Mouse (Mus musculus): ENCODE data around the gene Gpd1. TPM values are rescaled to one million over a fixed set of nuclear protein-coding genes. Genes with fewer than 3 reads are reported as not detected.

The Gpd1 gene
- total and polyA plus RNA-seq, 3 experiments, result 0.24 to 0.56 (median 0.25) TPM

GRCm38 (mm10) chr15:99714206-99714605 lies 3.1 kb upstream of the Gpd1 start:
- dilution Hi-C loops (cut with MboI; ENCODE audit: extremely low pct_ligation_motif_present, extremely low pct_unique_long_range_greater_than_20kb, low sequenced_read_pairs), result no loop called here
- Histone ChIP-seq H3K9ac (ENCODE audit: insufficient read depth, low read depth) (no peak overlapping the region), H3K4me2 (ENCODE audit: insufficient read depth, low read depth, poor library complexity, severe bottlenecking) (no peak overlapping the region), H3K36me3 (replicated peaks in 1 of 2; ENCODE audit: control insufficient read depth in 1 of 2, insufficient read depth in 1 of 2, low read length in 1 of 2) (peaks cover 41 to 93% of the 10 kb centered on the region in 2 experiments), H3K27me3 (replicated peaks) (no peaks in the 10 kb centered on the region), H3K4me3 (replicated peaks in 1 of 3; ENCODE audit: low read depth in 2 of 3, low read length in 2 of 3, poor library complexity in 1 of 3) (no peak overlapping the region), H3K27ac (ENCODE audit: insufficient read depth, low read depth) (no peak overlapping the region), H3K79me2 (replicated peaks; ENCODE audit: control insufficient read depth, extremely low read depth, insufficient read depth, poor library complexity, severe bottlenecking) (no peaks in the 10 kb centered on the region), H3K4me1 (ENCODE audit: control insufficient read depth in 1 of 2, insufficient read depth in 2 of 2) (peaks cover 0 to 13% of the 10 kb centered on the region in 2 experiments; a peak in 2 of 4 replicates), H3K9me3 (replicated peaks; ENCODE audit: low read length) (no peaks in the 10 kb centered on the region)
- in situ Hi-C loops (cut with MboI; ENCODE audit: low pct_ligation_motif_present, low pct_unique_long_range_greater_than_20kb, low sequenced_read_pairs), result no loop called here
- DNase-seq (ENCODE audit: extremely low read depth), result peak; percentile 24
- TF ChIP-seq CHD1 (IDR thresholded peaks at IDR 0.05; ENCODE audit: low read depth, low read length), result no peak
- no peak for TF ChIP-seq NRF1 (IDR thresholded peaks at IDR 0.05; ENCODE audit: low read depth, low read length)
- TF ChIP-seq MEF2A (IDR thresholded peaks at IDR 0.05; ENCODE audit: borderline replicate concordance, low read depth, low read length), result no peak
- no peak for TF ChIP-seq SMC3 (IDR thresholded peaks at IDR 0.05; ENCODE audit: low read depth, low read length)
- no peak for TF ChIP-seq RCOR1 (conservative IDR thresholded peaks at IDR 0.05; ENCODE audit: low read depth, low read length)
- TF ChIP-seq JUN (IDR thresholded peaks at IDR 0.05; ENCODE audit: insufficient read depth, low read depth, low read length), result no peak
- TF ChIP-seq MAZ (IDR thresholded peaks at IDR 0.05; ENCODE audit: low read depth, low read length), result no peak
- no peak for TF ChIP-seq ZMIZ1 (IDR thresholded peaks at IDR 0.05; ENCODE audit: low read depth, low read length)
- no peak for TF ChIP-seq HCFC1 (IDR thresholded peaks at IDR 0.05; ENCODE audit: low read depth, low read length)

DNA sequence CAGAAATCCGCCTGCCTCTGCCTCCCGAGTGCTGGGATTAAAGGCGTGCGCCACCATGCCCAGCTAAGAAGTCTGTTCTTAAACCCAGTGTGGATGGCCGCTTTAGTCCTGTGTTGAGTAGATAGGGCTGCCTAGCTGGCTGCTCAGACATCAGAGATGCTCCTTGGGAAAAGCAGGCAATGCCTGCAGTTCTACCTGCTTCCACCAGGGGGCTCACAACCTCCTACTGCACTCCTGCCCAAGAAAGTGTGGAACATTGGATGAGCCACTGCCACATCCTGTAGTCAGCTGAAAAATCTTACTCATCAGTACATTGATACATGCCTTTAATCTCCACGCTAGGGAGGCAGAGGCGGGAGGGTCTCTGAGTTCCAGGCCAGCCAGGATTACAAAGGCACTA lies 2.5 kb upstream of the Gpd1 start:
- Histone ChIP-seq H3K79me2 (replicated peaks; ENCODE audit: control insufficient read depth, extremely low read depth, insufficient read depth, poor library complexity, severe bottlenecking) (no peaks in the 10 kb centered on the region), H3K36me3 (replicated peaks in 1 of 2; ENCODE audit: control insufficient read depth in 1 of 2, insufficient read depth in 1 of 2, low read length in 1 of 2) (peaks cover 35 to 88% of the 10 kb centered on the region in 2 experiments), H3K9me3 (replicated peaks; ENCODE audit: low read length) (no peaks in the 10 kb centered on the region), H3K27ac (ENCODE audit: insufficient read depth, low read depth) (no peak overlapping the region), H3K27me3 (replicated peaks) (no peaks in the 10 kb centered on the region), H3K9ac (ENCODE audit: insufficient read depth, low read depth) (no peak overlapping the region), H3K4me2 (ENCODE audit: insufficient read depth, low read depth, poor library complexity, severe bottlenecking) (no peak overlapping the region), H3K4me1 (ENCODE audit: control insufficient read depth in 1 of 2, insufficient read depth in 2 of 2) (peaks cover 0 to 13% of the 10 kb centered on the region in 2 experiments; a peak in 2 of 4 replicates), H3K4me3 (replicated peaks in 1 of 3; ENCODE audit: low read depth in 2 of 3, low read length in 2 of 3, poor library complexity in 1 of 3) (no peak overlapping the region)
- TF ChIP-seq NELFE (IDR thresholded peaks at IDR 0.05; ENCODE audit: low read depth, low read length) (no peak), ZC3H11A (IDR thresholded peaks at IDR 0.05; ENCODE audit: low read depth, low read length) (peak; percentile 31; the same call in 1 of the 2 replicates), SMC3 (IDR thresholded peaks at IDR 0.05; ENCODE audit: low read depth, low read length) (peak; percentile 94), CTCF (conservative IDR thresholded peaks at IDR 0.05 in 1 of 2, IDR thresholded peaks at IDR 0.05 in 1 of 2; ENCODE audit: low read depth in 2 of 2, low read length in 2 of 2) (peak; percentile 93 to 99), ZNF384 (IDR thresholded peaks at IDR 0.05; ENCODE audit: low read depth, low read length) (no peak), ELF1 (IDR thresholded peaks at IDR 0.05; ENCODE audit: low read depth, low read length) (no peak), POLR2A (IDR thresholded peaks at IDR 0.05; ENCODE audit: low read depth, low read length) (no peak), JUND (conservative IDR thresholded peaks at IDR 0.05; ENCODE audit: low read depth, low read length) (no peak), EP300 (IDR thresholded peaks at IDR 0.05; ENCODE audit: low read length) (no peak), KAT2A (IDR thresholded peaks at IDR 0.05; ENCODE audit: insufficient replicate concordance, low read length) (no peak), RAD21 (IDR thresholded peaks at IDR 0.05; ENCODE audit: low read depth, low read length) (peak; percentile 63), MYC (IDR thresholded peaks at IDR 0.05; ENCODE audit: low read depth, low read length) (no peak; the same call in 1 of the 2 replicates)
- in situ Hi-C loops (cut with MboI; ENCODE audit: low pct_ligation_motif_present, low pct_unique_long_range_greater_than_20kb, low sequenced_read_pairs) (no loop called here), dilution Hi-C loops (cut with MboI; ENCODE audit: extremely low pct_ligation_motif_present, extremely low pct_unique_long_range_greater_than_20kb, low sequenced_read_pairs) (no loop called here)
- peak; percentile 73 for DNase-seq (ENCODE audit: extremely low read depth)
